Mouse (Mus musculus): Measurements from ENCODE around the gene Clptm1.

Clptm1 gene

GRCm38 (mm10) chr7:19664955-19665841 is at the start of gene Clptm1:
Clptm1 (minus strand) TSS chr7:19665033.
- peak; percentile 99 for DNase-seq (ENCODE audit: extremely low spot score, low spot score)

- no peak for DNase-seq (ENCODE audit: extremely low spot score, low spot score)
These were observed 48.8 kb upstream of the Clptm1 start for GRCm38 (mm10) chr7:19713598-19713997.

- no peak for DNase-seq (ENCODE audit: extremely low spot score, low spot score)
These were observed 48.4 kb upstream of the Clptm1 start for GRCm38 (mm10) chr7:19713196-19713595.

GRCm38 (mm10) chr7:19712414-19712813 is 47.6 kb upstream of the Clptm1 start:
- DNase-seq (ENCODE audit: extremely low spot score, low spot score) = no peak

- DNase-seq (ENCODE audit: extremely low spot score, low spot score) = no peak
These were observed 45.8 kb upstream of the Clptm1 start for GRCm38 (mm10) chr7:19710650-19711049.

GRCm38 (mm10) chr7:19705271-19705670 is 40.4 kb upstream of the Clptm1 start:
- DNase-seq (ENCODE audit: extremely low spot score, low spot score) = no peak

- no peak for DNase-seq (ENCODE audit: extremely low spot score, low spot score)
These were observed 39.6 kb upstream of the Clptm1 start for GRCm38 (mm10) chr7:19704475-19704874.

GRCm38 (mm10) chr7:19702859-19703555 is 38.2 kb upstream of the Clptm1 start:
- DNase-seq (ENCODE audit: extremely low spot score, low spot score) = no peak

GRCm38 (mm10) chr7:19701069-19701761 is 36.4 kb upstream of the Clptm1 start:
- peak; percentile 51 for DNase-seq (ENCODE audit: extremely low spot score, low spot score)

- DNase-seq (ENCODE audit: extremely low spot score, low spot score) = no peak
These were observed 35.7 kb upstream of the Clptm1 start for GRCm38 (mm10) chr7:19700299-19701068.

GRCm38 (mm10) chr7:19699827-19700148 is 35.0 kb upstream of the Clptm1 start:
- no peak for DNase-seq (ENCODE audit: extremely low spot score, low spot score)

- DNase-seq (ENCODE audit: extremely low spot score, low spot score) = peak; percentile 54
These were observed 34.3 kb upstream of the Clptm1 start, which contains the start of gene Apoe for GRCm38 (mm10) chr7:19698907-19699826. Apoe (minus strand) TSS chr7:19699188.

- DNase-seq (ENCODE audit: extremely low spot score, low spot score) = peak; percentile 55
These were observed 33.4 kb upstream of the Clptm1 start for GRCm38 (mm10) chr7:19697949-19698906.

GRCm38 (mm10) chr7:19696336-19696873 is 31.6 kb upstream of the Clptm1 start:
- DNase-seq (ENCODE audit: extremely low spot score, low spot score) = no peak

GRCm38 (mm10) chr7:19695881-19696280 is 31.0 kb upstream of the Clptm1 start:
- no peak for DNase-seq (ENCODE audit: extremely low spot score, low spot score)

- no peak for DNase-seq (ENCODE audit: extremely low spot score, low spot score)
These were observed 30.4 kb upstream of the Clptm1 start for GRCm38 (mm10) chr7:19695213-19695594.

- DNase-seq (ENCODE audit: extremely low spot score, low spot score) = no peak
These were observed 29.7 kb upstream of the Clptm1 start for GRCm38 (mm10) chr7:19694336-19695212.

- DNase-seq (ENCODE audit: extremely low spot score, low spot score) = peak; percentile 26
These were observed 28.6 kb upstream of the Clptm1 start for GRCm38 (mm10) chr7:19693421-19693820.

Measured in neural tube, embryonic 10.5 days (tissue).